Mouse (Mus musculus) megakaryocyte, embryonic 14.5 days (primary cell): ENCODE measurements around the gene Npc2.

Experiments
- FLI1 ChIP-seq: IDR thresholded peaks from 2 replicates; pipeline ENCODE4 v1.6.1; 2012; ENCODE audit warnings: low read length, inconsistent platforms, mixed read lengths
- GATA1 ChIP-seq: IDR thresholded peaks from 3 replicates; pipeline ENCODE4 v1.6.1; 2012; ENCODE audit warnings: mixed read lengths, low read length, inconsistent platforms, borderline replicate concordance

DNA sequence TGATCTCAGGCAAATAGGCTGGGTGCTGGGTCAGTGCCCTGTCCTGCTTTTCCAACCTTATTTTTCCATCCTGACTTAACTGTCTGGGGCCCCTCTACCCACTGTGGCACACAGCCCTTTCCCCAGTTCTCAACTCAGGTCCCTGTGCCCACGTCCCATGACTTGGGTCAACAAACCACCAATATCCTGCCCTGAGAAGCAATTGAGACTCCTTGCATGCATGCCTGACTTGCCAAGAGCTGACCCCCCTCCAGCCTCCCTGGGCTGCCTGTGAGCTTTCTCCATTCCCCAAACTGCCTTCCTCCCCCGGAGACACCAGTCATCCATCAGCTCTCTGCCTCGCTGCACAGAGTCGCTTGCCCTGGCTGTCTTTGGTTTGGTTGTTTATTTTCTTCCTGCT lies 46.0 kb downstream of the Npc2 start:
- no peak for TF ChIP-seq GATA1
- no peak for TF ChIP-seq FLI1
